Mouse (Mus musculus): ENCODE results near the gene Wdr95. TPM values are rescaled to one million over a fixed set of nuclear protein-coding genes. Genes with fewer than 3 reads are reported as not detected.

Gene Wdr95
- polyA plus RNA-seq (2015; fragmentation: Nextera tagmentation; extraction: Ambion mirVana): 0.24 TPM in 2 replicates

- Histone ChIP-seq H3K36me3 (ENCODE audit: control insufficient read depth, insufficient read depth, low read length) (no peaks in the 10 kb centered on the region), H3K9me3 (ENCODE audit: control insufficient read depth, low read length) (no peaks in the 10 kb centered on the region), H3K27me3 (replicated peaks; ENCODE audit: control insufficient read depth, insufficient read depth, low read length) (no peaks in the 10 kb centered on the region), H3K4me1 (ENCODE audit: control insufficient read depth, insufficient read depth, low read depth, low read length) (peaks cover 46% of the 10 kb centered on the region), H3K4me3 (ENCODE audit: low read length) (0 out of 2 replicates have a peak within 1 kb of the TSS, but pooled peaks have one; percentile 3), H3K4me2 (ENCODE audit: low read length) (peak within 1 kb of the TSS; percentile 50), H3K9ac (ENCODE audit: low read depth, low read length) (peak within 1 kb of the TSS; percentile 55), H3K27ac (ENCODE audit: low read depth, low read length) (peak within 1 kb of the TSS; percentile 84)
- 13% methylated on average over 29 of the region's 29 CpGs for WGBS
- peak; percentile 58 for ATAC-seq
Measured at GRCm38 (mm10) chr5:149527999-149528729, at the start of gene Wdr95. Wdr95 (plus strand) TSS chr5:149528679.

- WGBS: 72% methylated on average over 7 of the region's 7 CpGs
- no peaks in the 10 kb centered on the region for H3K4me1 ChIP-seq (ENCODE audit: control insufficient read depth, insufficient read depth, low read depth, low read length)
- ATAC-seq: no peak
- no peak overlapping the region for H3K4me3 ChIP-seq (ENCODE audit: low read length)
- no peak overlapping the region for H3K9ac ChIP-seq (ENCODE audit: low read depth, low read length)
- H3K36me3 ChIP-seq (ENCODE audit: control insufficient read depth, insufficient read depth, low read length): no peaks in the 10 kb centered on the region
- no peaks in the 10 kb centered on the region for H3K9me3 ChIP-seq (ENCODE audit: control insufficient read depth, low read length)
- H3K27ac ChIP-seq (ENCODE audit: low read depth, low read length): no peak overlapping the region
- no peak overlapping the region for H3K4me2 ChIP-seq (ENCODE audit: low read length)
- H3K27me3 ChIP-seq (replicated peaks; ENCODE audit: control insufficient read depth, insufficient read depth, low read length): no peaks in the 10 kb centered on the region
Measured at GRCm38 (mm10) chr5:149481920-149482319, 46.6 kb upstream of the Wdr95 start.

GRCm38 (mm10) chr5:149483321-149484052 lies 45.0 kb upstream of the Wdr95 start:
- no peak overlapping the region for H3K27ac ChIP-seq (ENCODE audit: low read depth, low read length)
- H3K36me3 ChIP-seq (ENCODE audit: control insufficient read depth, insufficient read depth, low read length): no peaks in the 10 kb centered on the region
- H3K4me1 ChIP-seq (ENCODE audit: control insufficient read depth, insufficient read depth, low read depth, low read length): peaks cover 8% of the 10 kb centered on the region
- 72% methylated on average over 12 of the region's 12 CpGs for WGBS
- ATAC-seq: no peak
- no peak overlapping the region for H3K4me3 ChIP-seq (ENCODE audit: low read length)
- no peaks in the 10 kb centered on the region for H3K27me3 ChIP-seq (replicated peaks; ENCODE audit: control insufficient read depth, insufficient read depth, low read length)
- H3K9ac ChIP-seq (ENCODE audit: low read depth, low read length): no peak overlapping the region
- H3K4me2 ChIP-seq (ENCODE audit: low read length): no peak overlapping the region
- no peaks in the 10 kb centered on the region for H3K9me3 ChIP-seq (ENCODE audit: control insufficient read depth, low read length)

- Histone ChIP-seq H3K27ac (ENCODE audit: low read depth, low read length) (no peak overlapping the region), H3K4me2 (ENCODE audit: low read length) (no peak overlapping the region), H3K36me3 (ENCODE audit: control insufficient read depth, insufficient read depth, low read length) (no peaks in the 10 kb centered on the region), H3K9me3 (ENCODE audit: control insufficient read depth, low read length) (no peaks in the 10 kb centered on the region), H3K9ac (ENCODE audit: low read depth, low read length) (no peak overlapping the region), H3K27me3 (replicated peaks; ENCODE audit: control insufficient read depth, insufficient read depth, low read length) (no peaks in the 10 kb centered on the region), H3K4me1 (ENCODE audit: control insufficient read depth, insufficient read depth, low read depth, low read length) (peaks cover 14% of the 10 kb centered on the region), H3K4me3 (ENCODE audit: low read length) (no peak overlapping the region)
- ATAC-seq: no peak
- WGBS: 78% methylated on average over 12 of the region's 12 CpGs
Measured at GRCm38 (mm10) chr5:149484270-149484669, 44.2 kb upstream of the Wdr95 start.

DNA sequence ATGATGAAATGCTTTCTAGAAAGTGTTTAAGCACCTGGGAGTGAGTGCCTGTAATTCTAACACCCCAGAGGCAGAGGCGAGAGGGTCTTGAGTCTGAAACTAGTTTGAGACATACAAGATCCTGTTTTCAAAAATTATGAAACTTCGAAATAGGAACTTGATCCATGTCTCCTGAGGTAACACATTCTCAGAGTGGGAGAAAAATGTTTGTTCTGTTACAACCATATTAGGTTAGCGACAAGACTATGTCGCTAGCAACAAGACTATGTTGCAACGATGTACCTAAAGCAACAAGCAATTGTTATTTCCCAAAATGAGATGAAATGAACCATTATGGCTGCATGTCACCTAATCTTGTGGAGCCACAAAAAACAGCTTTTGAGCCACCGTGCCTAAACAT lies 43.0 kb upstream of the Wdr95 start:
- no peaks in the 10 kb centered on the region for H3K27me3 ChIP-seq (replicated peaks; ENCODE audit: control insufficient read depth, insufficient read depth, low read length)
- no peak for ATAC-seq
- no peak overlapping the region for H3K9ac ChIP-seq (ENCODE audit: low read depth, low read length)
- H3K4me2 ChIP-seq (ENCODE audit: low read length): no peak overlapping the region
- no peak overlapping the region for H3K27ac ChIP-seq (ENCODE audit: low read depth, low read length)
- no peaks in the 10 kb centered on the region for H3K36me3 ChIP-seq (ENCODE audit: control insufficient read depth, insufficient read depth, low read length)
- H3K4me1 ChIP-seq (ENCODE audit: control insufficient read depth, insufficient read depth, low read depth, low read length): peaks cover 26% of the 10 kb centered on the region
- 87% methylated on average over 6 of the region's 6 CpGs for WGBS
- no peaks in the 10 kb centered on the region for H3K9me3 ChIP-seq (ENCODE audit: control insufficient read depth, low read length)
- H3K4me3 ChIP-seq (ENCODE audit: low read length): no peak overlapping the region

GRCm38 (mm10) chr5:149488360-149489021 lies 40.0 kb upstream of the Wdr95 start:
- H3K4me2 ChIP-seq (ENCODE audit: low read length): peak overlapping the region; percentile 32
- ATAC-seq: peak; percentile 64

DNA sequence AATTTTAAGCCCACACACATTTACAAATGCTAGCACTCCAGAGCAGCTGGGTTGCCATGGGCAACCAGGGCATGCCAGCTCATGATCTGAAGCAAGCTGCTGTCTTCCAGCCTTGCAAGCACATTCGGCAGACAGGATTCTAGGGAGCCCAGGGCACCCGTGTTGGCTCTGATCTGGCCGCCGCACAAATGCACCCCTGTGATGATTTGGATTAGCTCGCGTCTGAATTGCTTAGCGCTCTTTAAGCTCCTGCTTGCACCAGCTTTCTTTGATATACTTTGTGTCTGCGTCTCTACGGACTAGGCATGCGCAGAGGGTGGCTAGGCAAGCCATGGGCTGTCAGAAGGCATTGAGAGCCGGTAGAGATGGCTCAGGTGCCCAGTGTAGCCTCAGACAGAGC lies 39.3 kb upstream of the Wdr95 start:
- peak overlapping the region; percentile 59 for H3K4me2 ChIP-seq (ENCODE audit: low read length)
- no peaks in the 10 kb centered on the region for H3K36me3 ChIP-seq (ENCODE audit: control insufficient read depth, insufficient read depth, low read length)
- H3K27ac ChIP-seq (ENCODE audit: low read depth, low read length): peak overlapping the region; percentile 86
- peak; percentile 92 for ATAC-seq
- H3K4me1 ChIP-seq (ENCODE audit: control insufficient read depth, insufficient read depth, low read depth, low read length): peaks cover 27% of the 10 kb centered on the region
- peak overlapping the region; percentile 56 for H3K9ac ChIP-seq (ENCODE audit: low read depth, low read length)
- 10% methylated on average over 11 of the region's 11 CpGs for WGBS
- H3K9me3 ChIP-seq (ENCODE audit: control insufficient read depth, low read length): no peaks in the 10 kb centered on the region
- peak overlapping the region; percentile 18 for H3K4me3 ChIP-seq (ENCODE audit: low read length)
- no peaks in the 10 kb centered on the region for H3K27me3 ChIP-seq (replicated peaks; ENCODE audit: control insufficient read depth, insufficient read depth, low read length)

More at GRCm38 (mm10) chr5:149488360-149489021, 40.0 kb upstream of the Wdr95 start:
- Histone ChIP-seq H3K4me3 (ENCODE audit: low read length) (no peak overlapping the region), H3K36me3 (ENCODE audit: control insufficient read depth, insufficient read depth, low read length) (no peaks in the 10 kb centered on the region), H3K9me3 (ENCODE audit: control insufficient read depth, low read length) (no peaks in the 10 kb centered on the region), H3K9ac (ENCODE audit: low read depth, low read length) (0 out of 2 replicates have a peak overlapping the region, but pooled peaks have one; percentile 10), H3K4me1 (ENCODE audit: control insufficient read depth, insufficient read depth, low read depth, low read length) (peaks cover 27% of the 10 kb centered on the region), H3K27me3 (replicated peaks; ENCODE audit: control insufficient read depth, insufficient read depth, low read length) (no peaks in the 10 kb centered on the region), H3K27ac (ENCODE audit: low read depth, low read length) (peak overlapping the region; percentile 86)
- WGBS: 10% methylated on average over 11 of the region's 11 CpGs

DNA sequence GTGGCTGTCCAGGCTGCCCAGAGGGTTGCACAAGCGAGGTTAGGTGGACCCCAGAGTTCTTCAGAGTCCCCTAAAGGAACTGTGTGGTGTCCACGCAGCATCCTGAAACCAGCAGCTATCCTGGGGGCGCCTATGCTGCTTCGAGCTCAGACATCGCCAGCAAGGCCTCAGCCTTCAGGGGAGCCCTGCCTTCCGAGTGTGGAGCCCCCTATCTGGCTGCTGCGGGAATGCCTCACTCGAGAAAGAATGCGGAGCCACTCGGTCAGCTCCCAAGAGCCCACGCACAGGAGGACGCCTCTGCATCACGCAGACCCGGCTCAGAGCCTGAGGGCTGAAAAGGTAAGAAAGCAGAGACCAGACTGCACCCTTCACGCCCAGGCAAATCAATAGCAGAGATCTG lies 38.2 kb upstream of the Wdr95 start:
- WGBS: 48% methylated on average over 15 of the region's 15 CpGs
- Histone ChIP-seq H3K27me3 (replicated peaks; ENCODE audit: control insufficient read depth, insufficient read depth, low read length) (no peaks in the 10 kb centered on the region), H3K9ac (ENCODE audit: low read depth, low read length) (peak overlapping the region; percentile 13; the same call in 1 of the 2 replicates), H3K4me2 (ENCODE audit: low read length) (no peak overlapping the region), H3K27ac (ENCODE audit: low read depth, low read length) (peak overlapping the region; percentile 86), H3K9me3 (ENCODE audit: control insufficient read depth, low read length) (no peaks in the 10 kb centered on the region), H3K4me1 (ENCODE audit: control insufficient read depth, insufficient read depth, low read depth, low read length) (peaks cover 29% of the 10 kb centered on the region), H3K4me3 (ENCODE audit: low read length) (no peak overlapping the region), H3K36me3 (ENCODE audit: control insufficient read depth, insufficient read depth, low read length) (no peaks in the 10 kb centered on the region)
- ATAC-seq: no peak

DNA sequence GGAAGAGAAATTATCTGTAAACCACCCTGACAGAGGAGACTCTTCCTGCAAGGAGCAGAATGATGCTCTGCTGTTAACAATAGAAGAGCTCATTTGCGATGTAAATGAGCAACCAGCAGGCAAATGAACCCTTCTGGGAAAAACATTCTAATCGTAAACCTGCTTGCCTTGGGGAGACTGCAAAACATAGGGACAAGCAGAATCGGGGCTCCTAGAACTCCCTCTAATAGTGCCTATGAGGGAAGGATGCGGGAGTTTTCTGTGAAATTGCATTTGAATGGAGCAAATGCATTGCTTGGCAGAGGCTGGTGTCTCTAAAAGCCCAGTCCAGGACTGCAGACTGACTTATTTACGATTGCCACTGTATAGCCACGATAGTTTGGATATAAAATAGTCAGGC lies 32.8 kb upstream of the Wdr95 start:
- Histone ChIP-seq H3K4me2 (ENCODE audit: low read length) (no peak overlapping the region), H3K9ac (ENCODE audit: low read depth, low read length) (no peak overlapping the region), H3K4me3 (ENCODE audit: low read length) (no peak overlapping the region), H3K4me1 (ENCODE audit: control insufficient read depth, insufficient read depth, low read depth, low read length) (peaks cover 24% of the 10 kb centered on the region), H3K27ac (ENCODE audit: low read depth, low read length) (peak overlapping the region; percentile 73), H3K27me3 (replicated peaks; ENCODE audit: control insufficient read depth, insufficient read depth, low read length) (no peaks in the 10 kb centered on the region), H3K36me3 (ENCODE audit: control insufficient read depth, insufficient read depth, low read length) (no peaks in the 10 kb centered on the region), H3K9me3 (ENCODE audit: control insufficient read depth, low read length) (no peaks in the 10 kb centered on the region)
- ATAC-seq: peak; percentile 40
- 13% methylated on average over 6 of the region's 6 CpGs for WGBS

Data from hindbrain, embryonic 16.5 days (tissue).